ENCODE assay signal across 14 mouse cellular contexts in genomic region chr7:129647798-129648197, GRCm38 (mm10).
A peak's percentile ranks its signal among the peaks of the same experiment; 100 is the strongest.
DNase-seq lines count a peak whose midpoint lies in the region; ATAC-seq lines count a peak whose summit lies in the region.
"Had no signal": no experiment of that assay in that cellular context is flagged by ENCODE, and none has a peak within 500 bp of the region (broad histone marks: within the 10 kb centered on the region; RNA-seq: fewer than 3 reads in every experiment).

No protein-coding gene starts in this region.

- DNase-seq in thymus, postnatal 4 days, result peak; percentile 23
- DNase-seq in thymus, postnatal 25 days, result no peak
- DNase-seq in ZHBTc4 (ENCODE audit: low read depth, low spot score) (peak; percentile 68), liver (peak; percentile 56)
- no peak for DNase-seq in cerebellum, adult 11 months
- no peak for DNase-seq in neural tube, embryonic 10.5 days (ENCODE audit: extremely low spot score, low spot score)
- DNase-seq: cerebellum, adult 11-12 months; kidney, postnatal 14 days; layer of hippocampus, adult 9-11 months; lung, postnatal 36 days; right cerebral cortex, postnatal 14 days; thymus, adult 2 months had no signal

- no peak for ATAC-seq in frontal cortex, adult (ENCODE audit: low TSS enrichment)
- ATAC-seq: intestine, postnatal 0 days had no signal

Comparison
In these comparisons a context has a peak if more than half of its experiments do, and no peak if none do; other contexts are left out.
1. DNase-seq: peak in thymus, postnatal 4 days (single experiment), ZHBTc4 (single experiment) and liver (single experiment); none in thymus, postnatal 25 days (single experiment), cerebellum, adult 11 months (single experiment) and neural tube, embryonic 10.5 days (single experiment).